Mouse (Mus musculus) erythroblast, embryonic 14.5 days (primary cell): ENCODE data around the gene Apba1.

ENCODE experiments used
- GATA1 ChIP-seq: IDR thresholded peaks from 2 replicates; pipeline ENCODE4 v1.6.1; 2012; ENCODE audit warnings: low read length, inconsistent platforms, mixed read lengths
- TAL1 ChIP-seq: IDR thresholded peaks from 3 replicates; pipeline ENCODE4 v1.6.1; 2012; ENCODE audit warnings: low read length, inconsistent platforms, mixed read lengths

DNA sequence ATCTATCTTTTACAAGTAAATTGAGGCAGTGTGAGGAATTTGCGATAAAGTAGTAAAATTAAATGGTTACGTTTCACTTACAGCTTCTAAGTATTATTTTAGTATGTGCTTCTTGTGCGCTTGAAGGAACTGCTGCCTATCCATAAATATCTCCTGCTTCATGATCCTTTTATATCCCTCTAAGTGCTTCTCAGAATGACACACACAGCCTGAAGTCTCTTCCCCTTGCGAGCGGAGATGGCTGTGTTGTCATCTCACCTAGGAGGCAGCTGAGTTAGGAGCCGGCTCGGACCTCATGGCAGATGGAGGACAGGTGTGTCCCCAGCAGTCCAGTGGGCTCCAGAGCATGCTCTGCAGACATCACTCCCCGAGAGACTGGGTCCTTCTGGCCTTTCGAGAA is 163.9 kb downstream of the Apba1 start:
- TF ChIP-seq GATA1 = no peak
- no peak for TF ChIP-seq TAL1
